Mouse (Mus musculus) C2C12 (cell line): ENCODE data around the gene Uqcc1. TPM values are rescaled to one million over a fixed set of nuclear protein-coding genes. Genes with fewer than 3 reads are reported as not detected.

Source experiments
- H3K27me3 ChIP-seq: one replicate; pipeline ENCODE4 v1.6.1; 2011; ENCODE audit not compliant: control insufficient read depth, insufficient read depth, insufficient read length
- H3K36me3 ChIP-seq: one replicate; pipeline ENCODE4 v1.6.1; 2011; ENCODE audit not compliant: control insufficient read depth, insufficient read depth
- H3K4me3 ChIP-seq: one replicate; pipeline ENCODE4 v1.5.1; 2011; ENCODE audit warnings: mild to moderate bottlenecking, control low read depth; ENCODE audit not compliant: poor library complexity, insufficient read depth, severe bottlenecking
- H3K79me2 ChIP-seq: one replicate; pipeline ENCODE4 v1.6.1; 2011; ENCODE audit not compliant: control insufficient read depth, insufficient read depth
- H3K79me3 ChIP-seq: one replicate; pipeline ENCODE4 v1.6.1; 2011; ENCODE audit warnings: low read depth, control low read depth
- H3ac ChIP-seq: one replicate; pipeline ENCODE3; 2011; ENCODE audit warnings: low read depth; ENCODE audit not compliant: control insufficient read depth, insufficient read length
- CEBPB ChIP-seq: IDR thresholded peaks from one replicate; pipeline ENCODE4 v1.6.1; 2011; ENCODE audit warnings: low read depth, mild to moderate bottlenecking, control low read depth, moderate library complexity
- CTCF ChIP-seq: IDR thresholded peaks from one replicate; pipeline ENCODE4 v1.5.1; 2011; ENCODE audit not compliant: control insufficient read depth, insufficient read depth, insufficient read length
- FOSL1 ChIP-seq: IDR thresholded peaks from one replicate; pipeline ENCODE4 v1.8.0; 2011; ENCODE audit warnings: mild to moderate bottlenecking, low read length; ENCODE audit not compliant: poor library complexity, insufficient read depth, severe bottlenecking
- MAX ChIP-seq: IDR thresholded peaks from one replicate; pipeline ENCODE4 v1.6.1; 2011; ENCODE audit warnings: mild to moderate bottlenecking, control low read depth
- MYOD1 ChIP-seq: IDR thresholded peaks from one replicate; pipeline ENCODE4 v1.6.1; 2011; ENCODE audit warnings: low read depth; ENCODE audit not compliant: control insufficient read depth, insufficient read length
- MYOG ChIP-seq: IDR thresholded peaks from one replicate; pipeline ENCODE4 v1.6.1; 2011; ENCODE audit not compliant: control insufficient read depth, insufficient read length; ENCODE audit errors: extremely low read depth
- USF1 ChIP-seq: IDR thresholded peaks from one replicate; pipeline ENCODE4 v1.6.1; 2011; ENCODE audit warnings: low read depth, mild to moderate bottlenecking, control low read depth, moderate library complexity
- polyA plus RNA-seq: library from polyadenylated mRNA; unstranded; fragments of >200 nt; fragmentation: generic; extraction: Trizol; gene quantifications from one replicate; pipeline ENCODE4 v1.2.1, GENCODE M21; 2012; ENCODE audit warnings: missing spikeins

The Uqcc1 gene
- polyA plus RNA-seq, 1 experiment = 47.6 TPM

- Histone ChIP-seq H3ac (no peak overlapping the region), H3K4me3 (no peak overlapping the region), H3K36me3 (no peaks in the 10 kb centered on the region), H3K79me2 (no peaks in the 10 kb centered on the region), H3K27me3 (no peaks in the 10 kb centered on the region), H3K79me3 (no peaks in the 10 kb centered on the region)
- no peak for TF ChIP-seq FOSL1
- no peak for TF ChIP-seq MAX
- TF ChIP-seq CEBPB = no peak
- TF ChIP-seq CTCF = no peak
- TF ChIP-seq USF1 = no peak
- no peak for TF ChIP-seq MYOG
- no peak for TF ChIP-seq MYOD1
These were observed 16.4 kb upstream of the Uqcc1 start for GRCm38 (mm10) chr2:155946499-155946898.

GRCm38 (mm10) chr2:155946069-155946468 is 16.0 kb upstream of the Uqcc1 start:
- no peak for TF ChIP-seq MYOG
- TF ChIP-seq CTCF = peak; percentile 19
- no peak for TF ChIP-seq MYOD1
- TF ChIP-seq CEBPB = peak; percentile 22
- H3K27me3 ChIP-seq = no peaks in the 10 kb centered on the region
- H3K4me3 ChIP-seq = no peak overlapping the region

GRCm38 (mm10) chr2:155945580-155945979 is 15.5 kb upstream of the Uqcc1 start:
- H3K4me3 ChIP-seq = no peak overlapping the region
- no peak overlapping the region for H3ac ChIP-seq
- no peaks in the 10 kb centered on the region for H3K36me3 ChIP-seq
- TF ChIP-seq MYOG = no peak
- no peak for TF ChIP-seq MYOD1
- TF ChIP-seq USF1 = no peak
- no peak for TF ChIP-seq FOSL1
- TF ChIP-seq CEBPB = no peak
- TF ChIP-seq MAX = no peak
- TF ChIP-seq CTCF = no peak
- H3K79me2 ChIP-seq = no peaks in the 10 kb centered on the region
- no peaks in the 10 kb centered on the region for H3K79me3 ChIP-seq
- H3K27me3 ChIP-seq = no peaks in the 10 kb centered on the region

More at GRCm38 (mm10) chr2:155946069-155946468, 16.0 kb upstream of the Uqcc1 start:
- H3K36me3 ChIP-seq = no peaks in the 10 kb centered on the region
- no peaks in the 10 kb centered on the region for H3K79me3 ChIP-seq
- H3ac ChIP-seq = no peak overlapping the region
- H3K79me2 ChIP-seq = no peaks in the 10 kb centered on the region

- Histone ChIP-seq H3K36me3 (no peaks in the 10 kb centered on the region), H3K79me2 (no peaks in the 10 kb centered on the region), H3K4me3 (no peak within 1 kb of the TSS), H3K79me3 (no peaks in the 10 kb centered on the region), H3ac (no peak within 1 kb of the TSS), H3K27me3 (no peaks in the 10 kb centered on the region)
- TF ChIP-seq CEBPB (no peak), CTCF (no peak), MYOD1 (no peak), MAX (no peak), FOSL1 (no peak)
These were observed 15.0 kb upstream of the Uqcc1 start, which contains the start of gene Gdf5 for GRCm38 (mm10) chr2:155945124-155945523. TSS of gene Gdf5 (minus strand) at chr2:155945367.

- TF ChIP-seq CTCF (no peak), CEBPB (no peak), FOSL1 (no peak), MAX (no peak), MYOG (no peak), USF1 (no peak)
- Histone ChIP-seq H3K79me3 (no peaks in the 10 kb centered on the region), H3K4me3 (no peak overlapping the region), H3ac (no peak overlapping the region), H3K36me3 (no peaks in the 10 kb centered on the region), H3K27me3 (no peaks in the 10 kb centered on the region), H3K79me2 (no peaks in the 10 kb centered on the region)
These were observed 14.6 kb upstream of the Uqcc1 start for GRCm38 (mm10) chr2:155944685-155945084.

GRCm38 (mm10) chr2:155943463-155943862 is 13.4 kb upstream of the Uqcc1 start:
- TF ChIP-seq CTCF = no peak
- no peak for TF ChIP-seq MYOD1
- TF ChIP-seq USF1 = no peak
- TF ChIP-seq CEBPB = no peak
- no peak for TF ChIP-seq FOSL1
- TF ChIP-seq MYOG = no peak
- H3K79me3 ChIP-seq = no peaks in the 10 kb centered on the region
- no peak overlapping the region for H3K4me3 ChIP-seq
- H3K36me3 ChIP-seq = no peaks in the 10 kb centered on the region
- no peaks in the 10 kb centered on the region for H3K79me2 ChIP-seq
- no peak overlapping the region for H3ac ChIP-seq
- no peaks in the 10 kb centered on the region for H3K27me3 ChIP-seq
